Mouse (Mus musculus): Measurements from ENCODE around the gene Olfr813.

GRCm38 (mm10) chr10:129847343-129847742 is 7.8 kb upstream of the Olfr813 start:
- TF ChIP-seq CTCF (conservative IDR thresholded peaks at IDR 0.05; ENCODE audit: low read length) = no peak
- TF ChIP-seq NANOG (IDR thresholded peaks at IDR 0.05; ENCODE audit: borderline replicate concordance, low read length) = peak; percentile 77; the same call in 1 of the 2 replicates
- TF ChIP-seq POU5F1 (IDR thresholded peaks at IDR 0.05; ENCODE audit: borderline replicate concordance, low read length) = no peak
